Mouse (Mus musculus) neural tube, embryonic 10.5 days (tissue): ENCODE measurements around the gene Hbp1.

ENCODE experiments used
- DNase-seq: peaks from one replicate; pipeline ENCODE4 v3.0.0-alpha.2; 2017; ENCODE audit warnings: low spot score; ENCODE audit errors: extremely low spot score

Hbp1 gene

DNA sequence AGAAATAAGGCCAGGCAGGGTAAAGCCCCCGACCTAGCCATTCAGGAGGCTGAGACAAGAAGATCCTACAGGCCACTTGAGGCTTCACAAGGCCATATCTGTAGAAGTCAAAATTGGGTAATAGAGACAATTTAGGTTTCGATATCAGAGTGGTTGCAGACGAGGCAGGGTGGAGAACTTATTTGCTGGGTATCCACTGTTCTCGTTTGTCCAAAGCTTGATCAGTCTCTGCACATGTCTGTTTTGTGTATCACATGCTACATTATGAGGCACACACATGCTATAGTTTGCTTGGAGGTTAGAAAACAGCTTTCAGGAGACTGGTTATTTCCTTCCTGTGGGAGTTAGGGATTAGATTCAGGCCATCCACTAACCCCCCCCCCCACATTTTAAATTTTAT, 5.5 kb upstream of the Hbp1 start:
- no peak for DNase-seq

DNA sequence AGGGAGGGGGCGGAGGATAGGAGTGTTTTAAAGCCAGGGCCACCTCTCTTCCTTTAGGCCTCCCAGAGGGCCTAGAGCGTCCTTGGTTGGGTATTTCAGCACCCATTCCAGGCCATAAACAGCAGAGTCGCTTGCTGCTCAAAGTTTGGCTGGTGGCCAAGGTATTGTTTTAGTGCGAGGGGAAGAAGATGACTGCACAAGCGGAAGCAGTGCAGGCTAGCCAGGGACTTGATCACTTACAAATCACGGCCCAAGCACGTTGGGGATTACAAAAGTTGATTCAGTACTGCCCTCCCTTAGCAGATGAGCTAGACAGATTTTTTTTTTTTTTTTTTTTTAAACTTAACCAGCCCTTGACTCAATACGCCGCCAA, 310 bp upstream of the Hbp1 start:
- no peak for DNase-seq

DNA sequence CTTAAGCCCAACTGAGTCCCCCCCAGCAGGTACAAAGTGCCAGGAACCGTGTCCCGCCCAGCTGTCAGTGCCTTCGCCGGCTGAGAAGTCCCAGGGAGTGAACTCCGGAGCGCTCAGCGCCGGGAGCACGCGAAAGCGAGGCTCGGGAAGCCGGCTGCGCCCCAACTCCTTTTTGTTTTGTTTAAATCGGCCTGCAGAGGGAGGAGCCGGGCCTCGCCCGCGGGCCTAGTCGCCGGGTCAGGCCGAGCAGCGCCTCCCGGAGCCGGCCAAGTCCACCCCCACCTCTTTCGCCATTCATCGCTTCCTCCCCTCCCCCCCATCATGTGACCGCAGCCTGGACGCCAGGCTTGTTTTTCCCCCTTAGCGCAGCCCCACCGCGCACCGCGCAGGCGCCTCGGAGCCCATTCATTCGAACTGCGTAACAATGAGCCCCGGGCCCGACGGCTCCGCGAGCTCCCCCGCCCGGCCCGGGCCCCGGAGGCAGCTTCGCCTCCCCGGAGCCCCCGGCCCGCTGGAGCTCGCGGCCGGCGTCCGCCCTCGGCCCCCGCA, 1.1 kb downstream of the Hbp1 start:
- peak; percentile 94 for DNase-seq

DNA sequence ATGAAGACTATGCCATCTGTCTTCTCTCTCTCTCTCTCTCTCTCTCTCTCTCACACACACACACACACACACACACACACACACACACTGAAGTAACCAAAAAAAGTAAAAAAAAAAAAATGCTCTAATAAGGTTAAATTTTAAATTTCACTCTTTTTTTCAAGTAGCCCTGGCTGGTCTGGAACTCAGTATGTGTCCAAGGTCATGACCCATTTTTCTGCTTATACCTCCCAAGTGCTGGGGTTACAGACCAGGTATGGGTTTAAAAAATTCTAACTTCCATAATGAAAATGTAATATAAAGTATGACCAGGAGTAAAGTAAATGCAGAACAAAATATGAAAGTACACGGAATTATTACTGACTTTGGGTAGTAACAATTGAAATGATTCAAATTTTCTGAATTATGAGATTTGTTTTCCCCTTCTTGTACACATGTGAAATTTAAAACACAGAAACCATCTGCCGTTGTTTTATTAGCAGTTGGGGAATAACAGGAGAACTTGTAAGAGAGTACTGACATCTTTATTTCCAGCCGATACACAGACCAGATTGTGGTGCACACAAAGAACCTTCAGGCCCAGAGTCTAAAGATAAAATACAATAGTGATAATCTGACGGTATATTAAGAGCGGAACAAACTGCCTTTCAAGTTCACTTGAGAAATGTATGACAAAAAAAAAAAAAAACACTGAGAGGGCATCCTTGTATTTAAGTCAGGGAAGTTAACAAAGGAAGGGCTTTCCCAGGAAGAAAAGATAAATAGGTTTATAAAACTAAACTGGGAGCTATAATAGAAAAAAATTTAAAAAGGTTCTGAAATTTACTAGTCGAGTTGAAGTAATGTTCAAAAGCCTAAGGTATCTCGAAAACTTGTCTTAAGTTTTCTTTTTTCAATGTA, 2.0 kb downstream of the Hbp1 start:
- DNase-seq = no peak

DNA sequence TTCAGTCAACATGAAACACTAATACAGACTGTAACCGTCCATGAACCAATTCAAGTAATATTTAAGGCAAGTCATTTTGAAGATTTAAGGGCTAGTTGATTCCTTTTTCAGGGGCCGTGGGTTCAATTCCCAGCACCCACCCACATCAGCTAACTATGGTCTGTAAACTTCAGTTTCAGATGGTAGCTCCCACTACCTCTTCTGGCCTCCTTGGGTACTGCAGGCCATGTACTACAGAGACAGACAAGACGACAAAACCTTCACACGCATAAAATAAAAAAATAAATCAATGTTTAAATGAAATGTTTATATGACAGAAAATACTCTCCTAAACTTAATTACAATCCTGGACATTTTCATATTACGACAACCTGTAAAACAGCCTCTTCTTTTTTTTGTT, 2.9 kb downstream of the Hbp1 start:
- no peak for DNase-seq

DNA sequence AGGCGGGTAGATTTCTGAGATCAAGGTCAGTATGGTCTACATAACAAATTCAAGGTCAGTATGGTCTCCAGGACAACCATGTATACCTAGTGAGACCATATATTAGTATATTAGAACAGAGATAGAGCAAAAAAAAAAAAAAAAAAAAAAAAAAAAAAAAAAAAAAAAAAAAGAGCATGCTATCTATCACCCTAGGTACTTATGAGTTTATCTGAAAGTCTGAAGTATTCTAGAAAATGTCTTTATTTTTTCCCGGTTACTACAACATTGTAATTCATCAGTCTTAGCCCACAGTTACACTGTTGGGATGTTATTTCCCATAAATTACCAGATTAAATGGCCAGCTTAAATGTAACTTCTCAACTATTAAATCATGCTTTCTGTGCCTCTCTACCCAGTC, 5.9 kb downstream of the Hbp1 start:
- no peak for DNase-seq

DNA sequence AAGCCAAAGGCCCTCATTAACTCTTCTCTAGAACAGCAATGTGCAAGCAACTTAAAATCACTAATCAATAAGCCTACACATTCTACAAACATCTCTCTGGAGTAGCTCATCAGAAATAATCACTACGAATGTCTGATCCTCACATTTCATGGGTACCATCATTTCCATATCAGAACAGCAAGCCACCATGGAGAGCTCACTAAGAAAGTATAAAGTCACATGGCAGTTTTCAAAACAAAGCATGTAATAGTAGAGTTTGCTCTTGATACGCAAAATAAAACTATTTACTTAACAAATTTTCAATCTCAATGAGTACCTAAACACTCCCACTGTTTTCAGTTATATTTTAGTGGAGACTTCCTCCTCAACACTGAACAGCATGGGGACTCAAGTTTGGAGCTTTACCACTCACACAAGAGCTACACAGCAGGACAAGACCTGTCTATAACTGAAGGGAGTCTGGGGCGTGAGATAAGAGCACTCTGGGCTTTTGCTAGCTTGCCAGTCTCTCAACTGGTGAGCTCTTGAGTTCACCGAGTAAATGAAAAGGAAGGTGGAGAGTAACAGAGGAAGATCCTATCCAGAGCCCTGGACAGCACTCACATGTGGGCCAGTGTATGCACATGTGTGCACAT, 7.2 kb downstream of the Hbp1 start:
- DNase-seq = no peak

DNA sequence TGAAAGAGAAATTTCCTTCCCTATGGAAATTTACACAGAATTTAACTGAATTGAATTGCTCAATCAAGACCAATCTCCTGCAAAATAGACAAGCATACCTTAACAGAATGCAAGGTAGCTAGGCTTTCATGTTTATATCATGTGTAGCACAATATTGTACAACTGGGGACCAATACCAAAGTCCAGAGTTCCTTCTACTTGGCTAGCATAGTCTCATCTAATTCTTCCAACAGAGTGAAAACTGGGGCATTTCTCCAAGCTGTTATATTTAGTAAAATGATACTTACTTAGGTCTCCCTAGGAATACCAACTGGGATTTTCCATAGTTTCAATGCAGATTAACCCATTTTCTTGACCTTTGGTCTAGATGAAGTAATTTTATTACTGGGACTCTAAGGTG, 11.3 kb downstream of the Hbp1 start:
- no peak for DNase-seq

DNA sequence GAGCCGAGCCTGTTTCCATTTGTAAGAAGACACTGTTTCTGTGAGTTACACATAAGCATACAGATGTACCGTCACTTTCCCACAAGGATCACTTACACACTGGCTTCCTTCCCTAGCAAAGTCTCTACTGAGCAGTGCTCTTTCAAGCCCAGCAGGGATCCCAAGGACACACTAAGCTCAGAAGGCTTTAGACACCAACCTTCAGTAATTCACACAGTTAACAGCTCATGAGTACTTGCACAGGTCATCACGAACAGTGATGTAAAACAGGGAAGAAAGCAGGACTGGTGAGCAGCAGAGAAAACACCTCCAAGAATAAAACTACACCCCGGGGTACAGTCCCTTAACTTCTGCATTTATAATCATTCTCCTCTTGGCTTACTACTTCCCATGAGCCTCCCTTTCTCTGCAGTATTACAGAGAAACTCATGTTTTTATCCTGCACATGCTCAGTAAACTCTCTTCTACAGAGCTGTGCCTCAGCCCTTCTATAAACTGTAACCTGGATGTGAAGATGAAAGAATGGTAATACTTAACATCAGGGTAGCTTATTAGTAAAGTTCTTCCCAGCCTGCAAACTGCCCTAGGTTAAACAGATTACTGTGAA, 11.8 kb downstream of the Hbp1 start:
- DNase-seq = no peak

DNA sequence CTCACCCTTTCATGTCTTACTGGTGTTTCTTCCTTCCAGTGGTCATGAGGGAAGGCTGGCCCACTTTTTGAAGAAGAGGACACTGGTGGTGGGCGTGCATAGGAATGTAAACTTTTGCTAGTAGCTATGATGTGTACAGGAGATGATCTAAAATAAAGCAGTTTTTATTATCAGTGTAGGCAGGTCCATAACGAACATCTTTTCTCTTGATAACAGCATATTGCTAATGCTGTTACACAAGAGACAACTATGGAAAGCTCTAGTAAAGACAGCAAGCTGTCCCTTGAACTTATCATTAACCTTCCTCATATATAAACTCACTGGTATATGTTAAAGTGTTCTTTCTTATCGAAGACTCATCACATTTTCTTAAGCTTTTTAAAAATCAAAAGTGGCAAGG, 12.7 kb downstream of the Hbp1 start:
- no peak for DNase-seq

DNA sequence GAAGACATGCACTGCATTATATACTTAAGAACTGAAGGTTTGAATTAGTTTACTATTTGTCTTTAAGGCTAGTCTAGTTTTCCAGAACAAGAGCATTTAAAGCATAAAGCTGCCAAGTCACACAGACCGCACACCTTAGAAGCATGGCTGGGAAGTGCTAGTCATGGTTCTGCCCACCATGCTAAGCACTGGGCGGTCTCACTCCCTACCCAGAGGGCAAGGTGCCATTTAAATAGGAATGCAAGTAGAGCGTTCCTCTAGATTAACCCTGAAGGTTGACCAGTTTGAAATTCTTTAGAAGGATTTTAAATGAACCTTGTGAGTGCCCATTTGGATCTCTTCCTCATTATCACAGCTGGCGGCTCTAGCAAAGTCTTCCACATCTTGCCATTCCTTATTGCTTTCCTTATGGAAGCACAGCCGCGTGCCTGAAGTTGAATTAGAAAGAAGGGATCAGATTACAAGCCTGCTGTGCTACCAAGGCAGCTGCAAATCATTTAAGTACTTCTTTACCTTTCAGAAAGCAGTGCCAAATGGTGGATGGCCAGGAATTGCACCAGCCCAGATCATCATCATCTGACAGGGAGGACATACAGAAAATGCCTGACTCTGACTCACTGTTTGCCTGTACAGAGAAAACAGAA, 13.6 kb downstream of the Hbp1 start:
- peak; percentile 21 for DNase-seq

DNA sequence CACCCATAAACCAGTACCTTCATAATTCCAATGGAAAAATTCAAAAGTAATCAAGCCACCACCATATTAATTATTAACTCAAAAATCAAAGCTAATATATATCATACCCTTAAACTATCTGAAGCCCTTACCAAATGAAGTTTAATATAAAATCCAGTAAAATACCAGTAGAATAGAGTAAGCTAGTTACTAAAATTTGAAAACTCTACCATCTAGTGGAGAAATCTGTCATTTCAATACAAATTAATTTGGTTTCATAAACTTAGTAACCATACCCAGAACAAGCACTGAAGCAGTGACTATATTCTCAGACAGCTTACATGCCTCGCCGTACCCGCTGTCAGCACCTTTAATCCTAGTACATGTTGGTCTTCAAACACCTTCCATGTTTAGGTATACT, 18.5 kb downstream of the Hbp1 start:
- DNase-seq = no peak

DNA sequence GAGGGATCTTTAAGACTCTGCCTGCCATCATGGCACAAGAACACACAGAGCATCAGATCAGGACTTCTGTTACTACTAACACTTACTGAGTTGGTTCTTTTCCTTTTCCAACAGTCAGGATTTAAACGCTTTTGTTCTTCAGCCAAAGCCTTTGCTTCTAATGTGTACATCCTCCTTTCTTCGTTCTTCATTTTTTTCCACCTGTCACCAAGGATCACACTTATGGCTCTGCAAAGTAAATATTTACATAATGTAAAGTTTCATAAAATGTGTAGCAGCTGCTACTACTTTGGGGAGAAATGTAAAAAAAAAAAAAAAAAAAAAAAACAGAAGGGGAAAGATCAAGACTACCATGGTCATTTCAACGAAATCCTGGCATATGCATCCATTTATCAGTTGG, 21.8 kb downstream of the Hbp1 start:
- DNase-seq = no peak

DNA sequence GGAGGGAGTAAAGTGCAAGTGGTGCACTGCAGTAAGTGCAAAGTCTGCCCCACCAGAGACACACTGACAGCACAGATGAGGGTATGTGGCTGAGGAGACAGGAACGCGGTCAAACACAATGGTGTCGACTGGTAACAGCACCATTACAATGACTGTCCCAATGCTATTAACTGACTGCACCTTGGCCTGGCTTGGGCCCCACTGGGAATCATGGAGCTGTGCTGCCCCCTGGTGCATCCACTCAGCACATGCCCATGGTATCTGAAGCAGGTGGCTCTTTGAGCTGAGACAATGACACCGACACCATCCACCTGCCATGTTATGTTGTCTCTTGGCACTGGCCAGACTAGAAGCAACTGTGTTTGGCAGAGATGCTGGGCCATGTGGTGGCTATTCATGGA, 23.7 kb downstream of the Hbp1 start:
- peak; percentile 50 for DNase-seq

DNA sequence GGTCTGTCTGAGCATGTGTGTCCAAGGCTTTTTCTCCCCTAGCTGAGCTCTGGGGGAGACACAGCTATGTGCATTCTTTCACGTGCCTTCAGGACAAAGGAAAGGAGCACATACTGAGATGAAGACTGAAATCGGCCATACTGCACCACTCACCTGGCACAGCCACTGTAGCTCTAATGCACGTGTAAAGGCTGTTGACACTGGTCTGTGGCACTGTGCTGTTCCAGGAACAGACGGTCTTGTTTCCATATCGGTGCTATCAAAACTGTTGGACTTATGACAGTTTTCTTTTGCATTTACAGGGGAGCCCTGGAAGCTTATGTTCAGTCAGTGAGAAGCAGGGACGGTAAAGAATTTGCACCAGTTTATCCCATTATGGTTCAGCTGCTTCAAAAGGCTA, 25.0 kb downstream of the Hbp1 start:
- no peak for DNase-seq

DNA sequence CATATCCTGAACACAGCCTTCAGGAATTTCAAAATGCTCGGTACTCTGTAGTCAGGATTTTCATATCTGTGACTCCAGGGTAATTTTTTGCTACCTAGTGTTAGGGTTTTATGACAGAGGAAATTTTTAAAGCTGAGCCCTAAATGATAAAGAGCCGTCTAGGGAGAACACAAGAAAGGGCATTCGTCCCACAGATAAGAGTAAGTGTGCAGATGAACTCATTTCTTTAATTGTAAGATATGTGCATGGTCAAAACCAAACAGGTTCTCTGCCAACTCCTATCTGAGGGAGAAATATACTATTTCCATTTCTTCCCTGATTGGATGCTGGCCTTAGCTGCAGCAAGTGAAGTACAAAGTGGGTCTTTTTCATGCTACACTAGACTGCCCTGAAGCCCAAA, 26.2 kb downstream of the Hbp1 start:
- no peak for DNase-seq

DNA sequence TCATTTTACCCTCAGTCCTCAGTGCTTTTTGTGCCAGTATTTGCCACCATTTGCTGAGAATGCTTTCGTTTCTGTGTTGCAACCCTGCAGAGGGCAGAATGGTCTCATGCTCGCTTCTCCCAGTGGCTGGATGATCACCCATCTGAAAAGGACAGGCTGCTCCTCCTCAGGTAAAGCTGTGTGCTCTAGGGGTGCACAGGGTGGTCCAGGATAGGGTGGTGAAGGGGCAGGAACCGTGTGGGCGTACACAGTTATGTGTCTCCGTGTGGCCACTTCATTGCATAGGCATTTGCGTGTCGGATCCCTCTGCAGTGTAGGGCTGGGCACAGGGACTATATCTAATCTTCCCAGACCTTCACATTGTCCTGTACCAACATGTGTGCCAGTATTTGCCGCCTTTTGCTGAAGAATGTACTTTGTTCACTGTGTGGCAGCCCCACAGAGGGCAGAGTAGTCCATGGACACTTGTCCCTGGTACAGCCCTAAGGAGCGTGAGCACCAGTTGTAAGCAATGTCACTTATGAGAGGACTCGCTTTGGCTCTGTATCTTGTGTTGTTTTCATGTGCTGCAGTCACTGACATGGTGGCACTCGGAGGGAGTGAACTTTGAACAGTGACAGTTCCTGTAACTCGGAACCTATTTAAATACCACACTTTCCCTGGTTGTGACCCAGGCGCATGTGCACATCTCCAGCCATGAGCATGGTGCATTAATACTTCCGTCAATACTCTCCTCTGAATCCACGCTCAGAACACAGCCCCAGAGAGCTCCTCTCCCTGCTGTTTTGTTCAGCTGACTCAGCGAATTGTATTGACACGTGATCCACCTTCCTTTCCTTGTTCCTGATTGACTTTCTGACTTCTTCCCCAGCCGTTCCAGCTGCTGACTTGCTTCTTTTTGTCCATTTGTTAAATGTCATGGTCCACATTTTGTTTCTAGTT, 29.6 kb downstream of the Hbp1 start:
- DNase-seq = no peak

DNA sequence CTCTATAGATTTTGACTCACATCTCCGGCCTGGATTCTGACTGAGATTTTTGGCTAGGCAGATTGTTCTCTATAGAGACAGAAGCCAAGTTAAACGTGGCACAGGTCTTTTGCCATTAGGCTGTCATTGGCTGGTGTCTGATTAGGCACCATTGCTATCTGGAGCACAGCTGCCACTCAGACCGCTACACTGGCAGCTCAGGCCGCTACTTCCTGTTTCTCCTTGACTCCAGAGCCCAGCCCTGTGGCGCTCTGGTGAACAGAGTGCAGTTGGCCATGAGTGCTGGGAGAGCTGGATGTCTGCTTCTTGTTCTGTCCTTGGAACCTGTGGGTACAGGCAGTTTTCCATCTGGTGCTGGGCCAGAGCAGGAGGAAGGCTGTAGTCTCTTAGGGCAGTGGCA, 33.1 kb downstream of the Hbp1 start:
- no peak for DNase-seq

DNA sequence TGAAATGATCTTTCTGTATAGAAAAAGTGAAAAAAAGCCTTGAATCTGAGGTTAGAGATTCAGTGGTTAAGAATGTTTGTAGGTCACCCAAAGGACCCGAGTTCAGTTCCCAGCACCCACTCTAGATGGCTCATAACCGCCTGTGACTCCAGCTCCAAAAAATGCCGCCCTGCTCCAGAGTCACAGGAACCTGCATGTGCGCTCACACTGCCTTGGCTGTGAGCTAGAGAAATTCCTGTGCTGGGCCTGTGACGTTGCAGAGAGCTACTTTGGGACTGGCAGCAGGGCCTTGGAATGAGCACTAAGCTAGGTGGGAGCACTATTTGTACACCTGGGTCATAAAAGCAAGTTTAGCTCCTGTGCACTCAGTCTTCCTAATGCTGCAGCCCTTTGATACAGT, 33.6 kb downstream of the Hbp1 start:
- DNase-seq = no peak

DNA sequence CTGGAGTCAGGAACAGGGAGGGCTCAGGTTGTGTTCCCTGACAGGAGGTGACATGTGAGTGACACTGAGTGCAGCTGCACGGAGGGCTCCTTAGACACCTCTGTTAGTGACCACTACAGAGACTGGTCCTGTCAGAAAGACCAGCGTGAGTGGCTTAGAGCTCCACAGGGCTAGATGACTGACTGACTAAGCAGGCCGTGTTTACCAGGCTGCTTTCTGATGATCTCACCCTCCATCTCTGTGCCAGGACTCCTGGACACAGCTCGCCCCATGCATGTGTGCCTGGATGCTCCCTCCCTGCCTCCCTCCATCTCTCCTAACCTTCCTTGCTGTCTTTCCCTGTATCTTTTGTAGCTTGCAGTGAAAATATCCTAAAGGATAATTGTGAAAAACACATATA, 36.7 kb downstream of the Hbp1 start:
- DNase-seq = no peak
